Mouse (Mus musculus) lung, adult 2 months (tissue): Measurements from ENCODE around the gene Cd247. TPM values are rescaled to one million over a fixed set of nuclear protein-coding genes. Genes with fewer than 3 reads are reported as not detected.

ENCODE experiments used
- DNase-seq: peaks from one replicate; pipeline ENCODE4 v3.0.0; 2022
- H3K4me1 ChIP-seq: fragments of 200-500 bp; 2 replicates; pipeline ENCODE4 v1.6.1; 2011; ENCODE audit warnings: low read length; ENCODE audit not compliant: control insufficient read depth, insufficient read depth
- H3K4me3 ChIP-seq: fragments of 200-500 bp; replicated peaks from 2 replicates; pipeline ENCODE3; 2011; ENCODE audit warnings: low read depth, mild to moderate bottlenecking, control low read depth, low read length; ENCODE audit errors: extremely low read depth
- CTCF ChIP-seq: fragments of 200-500 bp; IDR thresholded peaks from 2 replicates; pipeline ENCODE4 v1.5.1; 2011; ENCODE audit warnings: mild to moderate bottlenecking, low read length, control low read depth; ENCODE audit not compliant: insufficient read depth
- POLR2A ChIP-seq: fragments of 200-500 bp; IDR thresholded peaks from 2 replicates; pipeline ENCODE4 v1.6.1; 2011; ENCODE audit warnings: low read depth, mild to moderate bottlenecking, control low read depth, low read length, borderline replicate concordance; ENCODE audit errors: extremely low read depth
- WGBS: fragments of 180-500 bp; shearing (Covaris S2); methylation state at CpG from one replicate; pipeline ENCODE4 v1.1.7; 2018; 5-methylcytosine and 5-hydroxymethylcytosine counted together
- polyA plus RNA-seq: library from polyadenylated mRNA; depleted of rRNA; stranded (reverse); fragments of >200 nt; gene quantifications from 2 replicates; pipeline ENCODE4 v1.2.3, GENCODE M21; 2012

The Cd247 gene
- polyA plus RNA-seq, 1 experiment = 10.7 TPM

DNA sequence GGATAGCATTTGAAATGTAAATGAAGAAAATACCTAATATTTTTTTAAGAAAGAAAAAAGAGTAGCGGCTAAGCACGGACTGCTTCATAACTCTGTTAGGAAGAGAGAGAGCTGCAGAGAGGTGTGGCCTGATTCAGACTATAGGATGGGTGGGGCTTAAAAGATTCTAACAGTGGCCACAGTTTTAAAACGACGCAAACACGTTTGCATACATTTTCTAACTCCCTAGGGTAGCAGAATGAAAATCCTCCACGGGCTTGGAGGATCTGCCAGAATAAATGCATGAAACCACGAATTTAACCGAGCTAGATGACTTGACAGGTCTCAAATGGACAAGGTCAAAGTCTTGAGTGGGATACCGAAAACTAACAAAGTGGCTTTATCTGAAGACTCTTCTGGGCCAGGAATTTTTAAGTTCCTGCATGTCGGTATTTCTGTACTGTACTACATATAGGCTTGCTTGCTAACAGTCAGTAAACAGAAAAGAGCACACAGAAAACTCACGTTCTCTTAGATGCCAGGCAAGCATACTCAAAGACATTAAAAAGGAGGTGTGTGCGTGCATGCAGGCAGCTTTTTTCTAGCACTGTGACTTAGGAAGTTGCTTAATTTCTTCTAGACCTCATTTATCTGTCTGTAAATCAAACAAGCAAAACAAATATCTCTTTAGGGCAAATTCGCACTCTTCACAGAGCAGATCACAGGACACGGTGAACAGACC lies 25.4 kb upstream of the Cd247 start:
- H3K4me1 ChIP-seq = peaks cover 8% of the 10 kb centered on the region
- H3K4me3 ChIP-seq = peak overlapping the region; percentile 39
- TF ChIP-seq POLR2A (no peak), CTCF (no peak)
- no peak for DNase-seq
- WGBS = 18% methylated on average over 14 of the region's 14 CpGs

DNA sequence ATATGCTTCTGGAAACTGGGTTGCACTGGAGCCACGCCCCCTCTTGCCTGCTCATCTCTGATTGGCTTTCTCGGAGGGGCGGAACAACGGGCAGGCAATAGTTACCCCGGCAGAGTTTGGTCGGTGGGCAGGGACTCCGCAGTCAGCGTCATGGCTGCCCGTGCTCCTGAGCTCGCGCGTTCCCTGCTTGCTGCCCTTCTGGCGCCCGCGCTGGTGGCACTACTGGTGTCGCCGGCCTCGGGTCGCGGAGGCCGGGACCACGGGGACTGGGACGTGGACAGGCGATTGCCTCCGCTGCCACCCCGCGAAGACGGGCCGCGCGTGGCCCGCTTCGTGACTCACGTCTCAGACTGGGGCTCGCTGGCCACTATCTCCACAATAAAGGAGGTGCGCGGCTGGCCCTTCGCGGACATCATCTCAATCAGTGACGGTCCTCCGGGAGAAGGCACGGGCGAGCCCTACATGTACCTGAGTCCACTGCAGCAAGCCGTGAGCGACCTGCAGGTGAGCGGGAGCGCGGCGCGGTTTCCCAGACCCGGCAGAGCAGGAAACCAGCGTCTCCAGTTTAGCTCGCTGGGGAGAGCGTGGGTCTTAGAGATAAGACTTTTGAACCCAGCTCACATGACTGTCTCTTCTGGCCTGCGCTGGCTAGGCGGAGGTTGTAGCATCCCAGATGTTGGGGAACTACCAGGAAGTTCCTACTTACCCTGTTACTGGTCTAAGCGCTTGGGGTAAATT lies 24.7 kb upstream of the Cd247 start, which contains the start of gene Creg1:
TSS of gene Creg1 (plus strand) at position 112 of the 738 bp plus-strand sequence.
- peak within 1 kb of the TSS; percentile 71 for H3K4me3 ChIP-seq
- H3K4me1 ChIP-seq = peaks cover 8% of the 10 kb centered on the region
- WGBS = under 1% methylated on average over 57 of the region's 57 CpGs
- DNase-seq = peak; percentile 94
- TF ChIP-seq POLR2A (peak; percentile 97), CTCF (no peak)

DNA sequence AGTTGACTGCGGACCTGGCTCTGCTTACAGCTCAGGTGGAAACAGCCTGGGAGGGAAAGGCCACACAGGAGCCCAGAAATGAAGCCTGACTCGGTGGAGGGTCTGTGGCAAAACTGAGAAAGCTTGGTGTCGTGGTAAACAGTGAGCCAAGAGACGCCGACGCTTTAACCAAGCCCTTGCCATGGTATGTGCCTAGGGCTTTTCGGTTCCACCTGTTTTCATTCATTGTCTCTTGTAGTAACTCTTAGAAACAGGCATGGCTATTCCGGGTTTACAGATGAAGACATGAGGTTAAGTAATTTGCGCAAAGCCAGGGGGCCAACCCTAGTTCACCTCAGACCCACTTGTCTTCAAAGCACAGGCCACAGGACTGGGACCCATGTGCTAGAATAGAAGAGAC lies 23.9 kb upstream of the Cd247 start:
- Histone ChIP-seq H3K4me1 (peaks cover 11% of the 10 kb centered on the region), H3K4me3 (peak overlapping the region; percentile 71)
- TF ChIP-seq CTCF (no peak), POLR2A (no peak)
- DNase-seq = no peak
- 52% methylated on average over 9 of the region's 9 CpGs for WGBS

DNA sequence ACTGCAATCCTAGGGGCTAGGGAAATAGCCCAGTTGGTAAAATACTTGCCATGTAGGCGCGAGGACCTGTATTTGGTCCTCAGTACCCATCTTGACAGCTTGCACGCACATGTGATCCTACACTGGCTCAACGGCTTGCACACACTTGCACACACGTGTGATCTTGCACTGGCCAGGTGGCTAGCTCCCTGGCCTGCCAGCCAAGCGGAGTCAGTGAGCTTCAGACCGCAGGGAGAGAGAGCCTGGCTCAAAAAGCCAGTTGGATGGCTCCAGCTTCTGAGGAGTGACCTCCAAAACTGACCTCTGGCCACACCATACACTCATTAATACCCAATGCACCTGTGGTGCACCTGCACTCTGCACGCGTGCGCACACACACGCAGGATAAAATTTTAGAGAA lies 23.4 kb upstream of the Cd247 start:
- Histone ChIP-seq H3K4me3 (peak overlapping the region; percentile 4), H3K4me1 (peaks cover 11% of the 10 kb centered on the region)
- no peak for DNase-seq
- 86% methylated on average over 11 of the region's 11 CpGs for WGBS
- TF ChIP-seq POLR2A (no peak), CTCF (no peak)

DNA sequence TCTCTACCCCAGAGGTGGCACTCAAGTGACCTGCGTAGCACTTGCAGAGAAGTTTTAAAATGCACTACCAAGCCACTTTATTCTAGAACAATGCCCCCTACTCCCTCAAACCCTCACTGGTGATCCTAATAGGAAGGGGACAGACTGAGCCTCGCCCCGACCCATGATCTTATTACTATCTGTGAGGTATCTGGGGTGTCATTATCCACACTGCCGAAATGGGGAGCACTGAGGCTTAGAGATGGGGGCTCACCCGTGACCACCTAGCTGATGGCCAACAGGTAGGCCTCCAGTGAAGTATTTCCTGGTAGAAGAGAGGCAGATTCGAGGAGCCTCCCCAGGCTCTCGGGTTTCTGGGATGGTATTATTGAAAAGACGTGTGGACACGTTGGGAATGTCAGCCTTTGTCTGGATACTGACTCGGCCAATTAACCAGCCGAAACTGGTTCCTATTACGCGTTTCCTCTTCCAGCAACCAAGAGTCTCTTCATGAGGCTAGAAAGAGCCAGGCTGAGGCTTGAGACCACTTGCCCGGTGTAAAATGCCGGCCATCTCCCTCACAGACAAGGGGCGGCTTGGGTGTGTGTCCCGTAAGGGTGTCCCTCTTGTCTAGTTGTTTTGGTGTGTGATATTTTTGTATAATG lies 22.7 kb upstream of the Cd247 start:
- 87% methylated on average over 17 of the region's 17 CpGs for WGBS
- TF ChIP-seq CTCF (no peak), POLR2A (no peak)
- DNase-seq = no peak
- Histone ChIP-seq H3K4me1 (peaks cover 11% of the 10 kb centered on the region), H3K4me3 (no peak overlapping the region)

DNA sequence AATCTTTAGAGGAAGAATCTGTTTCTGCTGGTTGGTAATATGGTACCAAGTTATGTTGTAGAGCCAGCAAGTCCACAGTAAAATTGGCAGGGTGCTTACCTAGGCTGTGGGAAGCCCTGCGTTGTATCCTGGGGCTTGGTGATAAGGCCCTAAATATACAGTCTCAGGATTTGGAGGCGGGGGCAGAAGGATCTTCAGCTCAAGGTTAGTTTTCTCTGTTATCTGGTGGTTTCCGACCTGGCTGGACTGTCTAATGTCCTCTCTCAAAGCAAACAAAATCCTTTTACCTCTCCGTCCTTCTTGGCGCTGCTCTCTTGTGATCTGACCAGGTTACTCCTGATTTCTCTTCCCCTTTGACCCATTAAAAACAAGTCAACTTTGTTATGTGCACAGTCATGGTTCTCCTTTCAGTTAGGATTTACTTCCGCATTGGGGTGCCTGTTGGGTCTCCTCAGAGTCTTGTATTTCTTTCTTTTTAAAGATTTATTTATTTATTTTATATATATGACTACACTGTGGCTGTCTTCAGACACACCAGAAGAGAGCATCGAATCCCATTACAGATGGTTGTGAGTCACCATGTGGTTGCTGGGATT lies 22.1 kb upstream of the Cd247 start:
- 79% methylated on average over 7 of the region's 7 CpGs for WGBS
- H3K4me3 ChIP-seq = peak overlapping the region; percentile 9
- TF ChIP-seq CTCF = no peak
- no peak for TF ChIP-seq POLR2A
- H3K4me1 ChIP-seq = peaks cover 11% of the 10 kb centered on the region
- no peak for DNase-seq

DNA sequence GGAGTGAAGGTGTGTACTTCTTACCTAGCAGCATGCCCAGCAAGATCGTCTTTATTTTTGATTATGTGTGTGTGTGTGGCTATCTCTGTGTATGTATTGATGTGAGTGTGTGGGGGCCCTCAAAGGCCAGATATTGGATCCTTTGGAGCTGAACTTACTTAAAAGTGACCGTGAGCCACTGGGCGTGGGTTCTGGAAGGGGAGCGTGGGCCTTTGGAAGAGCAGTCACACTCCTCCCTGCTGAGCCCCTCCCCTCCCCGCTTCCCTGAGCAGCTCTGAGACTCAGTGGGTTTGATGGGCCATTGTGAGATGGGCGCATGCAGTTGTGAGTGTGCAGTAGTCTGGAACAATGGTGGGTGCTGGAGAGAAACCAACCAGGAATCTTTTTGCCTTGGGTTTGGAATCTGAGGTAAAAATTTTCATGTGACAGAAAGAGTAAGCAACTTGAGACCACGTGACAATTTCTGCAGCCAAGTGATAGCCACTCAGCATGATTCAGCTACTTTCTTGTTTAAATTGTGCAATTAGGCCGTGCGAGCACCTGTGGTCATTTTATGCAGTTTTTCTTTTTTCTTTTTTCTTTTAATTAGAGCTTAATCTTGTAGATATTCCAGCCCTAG lies 19.5 kb upstream of the Cd247 start:
- WGBS = 67% methylated on average over 9 of the region's 9 CpGs
- DNase-seq = no peak
- TF ChIP-seq POLR2A = no peak
- TF ChIP-seq CTCF = no peak

DNA sequence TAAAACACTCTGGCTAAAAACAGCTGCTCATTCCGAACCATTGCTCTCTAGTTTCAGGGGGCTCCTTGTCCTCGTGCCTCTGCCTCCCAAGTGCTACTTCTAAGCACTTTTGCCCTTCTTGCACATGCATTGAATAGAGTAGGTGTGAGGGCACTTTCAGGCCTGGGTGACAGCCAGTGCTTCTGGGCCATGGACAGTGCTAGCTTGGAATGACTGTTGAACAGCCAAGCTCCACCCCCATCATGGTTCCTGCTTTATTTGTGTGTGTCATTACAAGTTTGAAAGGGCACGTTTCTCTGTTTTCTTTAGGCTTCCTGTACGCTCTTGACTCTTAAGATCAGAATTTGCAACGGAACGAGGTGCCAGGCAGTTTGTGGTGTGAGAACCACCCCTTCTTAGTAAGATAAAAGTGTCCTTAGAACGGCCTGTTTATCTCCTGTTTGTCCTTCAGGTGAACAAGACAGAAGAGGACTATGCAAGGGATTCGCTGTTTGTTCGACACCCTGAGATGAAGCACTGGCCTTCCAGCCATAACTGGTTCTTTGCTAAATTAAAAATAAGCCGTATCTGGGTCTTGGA lies 18.2 kb upstream of the Cd247 start:
- WGBS = 68% methylated on average over 10 of the region's 10 CpGs
- no peak for DNase-seq
- peaks cover 5% of the 10 kb centered on the region; the same call in 1 of the 2 replicates for H3K4me1 ChIP-seq
- H3K4me3 ChIP-seq = no peak overlapping the region
- TF ChIP-seq POLR2A (no peak), CTCF (no peak)

More for the DNA sequence above, 19.5 kb upstream of the Cd247 start:
- Histone ChIP-seq H3K4me1 (peaks cover 10% of the 10 kb centered on the region), H3K4me3 (no peak overlapping the region)

DNA sequence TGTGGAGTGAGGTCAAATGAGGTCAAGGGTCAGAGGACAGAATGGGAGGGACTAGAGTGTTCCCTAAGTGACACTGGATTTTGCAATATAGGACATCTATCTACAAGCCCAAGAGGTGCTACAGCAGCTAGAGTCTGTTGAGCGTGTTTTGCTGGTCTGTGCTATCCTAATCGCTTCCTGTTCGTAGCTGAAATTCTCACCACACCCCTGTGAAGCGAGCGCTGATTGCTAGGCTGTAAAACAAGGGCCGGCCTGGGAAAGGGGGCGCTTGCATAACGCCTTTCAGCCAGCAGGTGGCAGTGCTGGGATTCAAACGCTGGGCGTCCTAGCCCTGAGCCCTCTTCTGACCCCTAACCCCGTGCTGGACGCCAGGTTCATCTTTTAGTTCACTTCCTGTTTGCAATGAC lies 17.0 kb upstream of the Cd247 start:
- peak; percentile 82 for TF ChIP-seq CTCF
- TF ChIP-seq POLR2A = no peak
- Histone ChIP-seq H3K4me3 (no peak overlapping the region), H3K4me1 (peaks cover 8% of the 10 kb centered on the region)
- DNase-seq = peak; percentile 78
- WGBS = under 1% methylated on average over 12 of the region's 12 CpGs
